Mouse (Mus musculus) heart, adult 8-10 months (tissue): ENCODE results near the gene Syt13. TPM values are rescaled to one million over a fixed set of nuclear protein-coding genes. Genes with fewer than 3 reads are reported as not detected.

Source experiments
- DNase-seq: peaks from one replicate; pipeline ENCODE4 v3.0.0; 2022; ENCODE audit warnings: low spot score
- total RNA-seq, 4 experiments: library from RNA; stranded (reverse); gene quantifications; 2 replicates each; pipeline ENCODE4 v1.2.4; 2022

Gene Syt13
- total RNA-seq, 4 experiments from 2014 or later = 0.25 to 0.94 (median 0.38) TPM

- no peak for DNase-seq
Observed at GRCm38 (mm10) chr2:92964345-92964744, 49.4 kb downstream of the Syt13 start.

GRCm38 (mm10) chr2:92966257-92966656 is 51.4 kb downstream of the Syt13 start:
- DNase-seq = no peak

- no peak for DNase-seq
Observed at GRCm38 (mm10) chr2:92967032-92967838, 52.3 kb downstream of the Syt13 start.

- no peak for DNase-seq
Observed at GRCm38 (mm10) chr2:92967839-92968166, 52.9 kb downstream of the Syt13 start.

- no peak for DNase-seq
Observed at GRCm38 (mm10) chr2:92971069-92971468, 56.2 kb downstream of the Syt13 start.

- no peak for DNase-seq
Observed at GRCm38 (mm10) chr2:92971536-92971935, 56.6 kb downstream of the Syt13 start.

- DNase-seq = no peak
Observed at GRCm38 (mm10) chr2:92972071-92972470, 57.2 kb downstream of the Syt13 start.

GRCm38 (mm10) chr2:92973646-92974045 is 58.7 kb downstream of the Syt13 start:
- DNase-seq = no peak

- DNase-seq = no peak
Observed at GRCm38 (mm10) chr2:92975031-92975790, 60.3 kb downstream of the Syt13 start.

GRCm38 (mm10) chr2:92980165-92980564 is 65.3 kb downstream of the Syt13 start:
- DNase-seq = no peak

- DNase-seq = no peak
Observed at GRCm38 (mm10) chr2:92982591-92983272, 67.8 kb downstream of the Syt13 start.

GRCm38 (mm10) chr2:92983273-92983620 is 68.3 kb downstream of the Syt13 start:
- DNase-seq = no peak

GRCm38 (mm10) chr2:92984321-92985108 is 69.6 kb downstream of the Syt13 start:
- DNase-seq = no peak

GRCm38 (mm10) chr2:92985171-92985570 is 70.3 kb downstream of the Syt13 start:
- DNase-seq = no peak

GRCm38 (mm10) chr2:92985600-92985999 is 70.7 kb downstream of the Syt13 start:
- no peak for DNase-seq

GRCm38 (mm10) chr2:92987108-92987618 is 72.3 kb downstream of the Syt13 start:
- DNase-seq = no peak

GRCm38 (mm10) chr2:92987901-92988631 is 73.2 kb downstream of the Syt13 start:
- DNase-seq = peak; percentile 81

- no peak for DNase-seq
Observed at GRCm38 (mm10) chr2:92989593-92989992, 74.7 kb downstream of the Syt13 start.

- peak; percentile 53 for DNase-seq
Observed at GRCm38 (mm10) chr2:92991976-92992375, 77.1 kb downstream of the Syt13 start.

- no peak for DNase-seq
Observed at GRCm38 (mm10) chr2:93005028-93005427, 90.1 kb downstream of the Syt13 start.
